Mouse (Mus musculus) midbrain, postnatal 0 days (tissue): ENCODE data around the gene Gm20425. TPM values are rescaled to one million over a fixed set of nuclear protein-coding genes. Genes with fewer than 3 reads are reported as not detected.

Experiments
- ATAC-seq: fragments of 200-750 bp; cut with Nextera tagmentation; 2 replicates; pipeline ENCODE4 v1.8.0; 2017; ENCODE audit warnings: moderate number of reproducible peaks, mild to moderate bottlenecking, moderate TSS enrichment, moderate library complexity; ENCODE audit not compliant: low FRiP score
- DNase-seq: peaks from one replicate; pipeline ENCODE4 v3.0.0-alpha.2; 2015; ENCODE audit warnings: low spot score
- H3K27ac ChIP-seq: fragments of 300-500 bp; sonication (generic); 2 replicates; pipeline ENCODE4 v1.5.1; 2014; ENCODE audit warnings: low read depth, mild to moderate bottlenecking, low read length, mixed read lengths
- H3K27me3 ChIP-seq: fragments of 300-500 bp; sonication (generic); 2 replicates; pipeline ENCODE4 v1.6.1; 2014; ENCODE audit warnings: low read length, control low read depth, mixed read lengths; ENCODE audit not compliant: insufficient read depth
- H3K36me3 ChIP-seq: fragments of 300-500 bp; sonication (generic); 2 replicates; pipeline ENCODE4 v1.6.1; 2014; ENCODE audit warnings: low read length, control low read depth, mixed read lengths; ENCODE audit not compliant: insufficient read depth
- H3K4me1 ChIP-seq: fragments of 300-500 bp; sonication (generic); 2 replicates; pipeline ENCODE4 v1.6.1; 2014; ENCODE audit warnings: mild to moderate bottlenecking, control low read depth, antibody characterized with exemption, low read length, mixed read lengths; ENCODE audit not compliant: insufficient read depth
- H3K4me2 ChIP-seq: fragments of 300-500 bp; sonication (generic); 2 replicates; pipeline ENCODE4 v1.6.1; 2014; ENCODE audit warnings: low read depth, mild to moderate bottlenecking, low read length, mixed read lengths; ENCODE audit not compliant: poor library complexity, severe bottlenecking
- H3K4me3 ChIP-seq: fragments of 300-500 bp; sonication (generic); 2 replicates; pipeline ENCODE4 v1.5.1; 2014; ENCODE audit warnings: low read depth, mild to moderate bottlenecking, low read length, moderate library complexity
- H3K9ac ChIP-seq: fragments of 300-500 bp; sonication (generic); replicated peaks from 2 replicates; pipeline ENCODE4 v1.6.1; 2014; ENCODE audit warnings: mild to moderate bottlenecking, low read length, moderate library complexity, mixed read lengths; ENCODE audit not compliant: poor library complexity, severe bottlenecking
- H3K9me3 ChIP-seq: fragments of 300-500 bp; sonication (generic); 2 replicates; pipeline ENCODE4 v1.6.1; 2016; ENCODE audit warnings: low read length, control low read depth
- CTCF ChIP-seq: IDR thresholded peaks from 2 replicates; pipeline ENCODE4 v1.5.1; 2016; ENCODE audit warnings: antibody characterized with exemption, mild to moderate bottlenecking
- WGBS: fragments of 180-500 bp; shearing (Covaris S2); extraction: QIAGEN DNeasy Blood & Tissue Kit; methylation state at CpG from one replicate; pipeline ENCODE4 v1.1.7; 2014; 5-methylcytosine and 5-hydroxymethylcytosine counted together
- polyA plus RNA-seq: library from polyadenylated mRNA; unstranded; fragments of >200 nt; fragmentation: Nextera tagmentation; extraction: Ambion mirVana; gene quantifications from 2 replicates; pipeline ENCODE4 v1.2.1, GENCODE M21; 2015
- total RNA-seq: library from RNA; depleted of rRNA; stranded (reverse); fragments of >200 nt; gene quantifications from 2 replicates; pipeline ENCODE4 v1.2.3, GENCODE M21; 2014

Gene Gm20425
- total and polyA plus RNA-seq, 2 experiments from 2014 or later, result 4.5 TPM; not detected in 1

GRCm38 (mm10) chr9:103213631-103214030 is 16.5 kb downstream of the Gm20425 start:
- H3K4me3 ChIP-seq, result no peak overlapping the region
- no peaks in the 10 kb centered on the region for H3K36me3 ChIP-seq
- TF ChIP-seq CTCF, result no peak
- WGBS, result 52% methylated on average over 2 of the region's 2 CpGs
- no peaks in the 10 kb centered on the region for H3K9me3 ChIP-seq
- no peak overlapping the region for H3K4me2 ChIP-seq
- H3K27ac ChIP-seq, result no peak overlapping the region
- no peaks in the 10 kb centered on the region for H3K4me1 ChIP-seq
- ATAC-seq, result no peak
- no peaks in the 10 kb centered on the region for H3K27me3 ChIP-seq
- no peak overlapping the region for H3K9ac ChIP-seq
- no peak for DNase-seq

GRCm38 (mm10) chr9:103212654-103213420 is 17.3 kb downstream of the Gm20425 start:
- ATAC-seq (no peak), DNase-seq (no peak)
- no peak for TF ChIP-seq CTCF
- Histone ChIP-seq H3K4me3 (no peak overlapping the region), H3K27me3 (no peaks in the 10 kb centered on the region), H3K9me3 (no peaks in the 10 kb centered on the region), H3K27ac (no peak overlapping the region), H3K4me1 (no peaks in the 10 kb centered on the region), H3K36me3 (no peaks in the 10 kb centered on the region), H3K9ac (no peak overlapping the region), H3K4me2 (0 out of 2 replicates have a peak overlapping the region, but pooled peaks have one; percentile 6)
- WGBS, result 79% methylated on average over 28 of the region's 28 CpGs

- no peak for TF ChIP-seq CTCF
- H3K4me3 ChIP-seq, result no peak overlapping the region
- H3K27me3 ChIP-seq, result no peaks in the 10 kb centered on the region
- H3K9ac ChIP-seq, result no peak overlapping the region
- no peaks in the 10 kb centered on the region for H3K36me3 ChIP-seq
- no peak overlapping the region for H3K27ac ChIP-seq
- no peak overlapping the region for H3K4me2 ChIP-seq
- DNase-seq (peak; percentile 36), ATAC-seq (no peak)
- no peaks in the 10 kb centered on the region for H3K4me1 ChIP-seq
- H3K9me3 ChIP-seq, result no peaks in the 10 kb centered on the region
- WGBS, result 42% methylated on average over 6 of the region's 6 CpGs
These were observed 21.2 kb downstream of the Gm20425 start for GRCm38 (mm10) chr9:103208802-103209423.

- Histone ChIP-seq H3K27me3 (no peaks in the 10 kb centered on the region), H3K4me2 (peak overlapping the region; percentile 48), H3K9ac (no peak overlapping the region), H3K4me1 (no peaks in the 10 kb centered on the region), H3K9me3 (no peaks in the 10 kb centered on the region), H3K36me3 (no peaks in the 10 kb centered on the region), H3K27ac (no peak overlapping the region), H3K4me3 (peak overlapping the region; percentile 21; the same call in 1 of the 2 replicates)
- WGBS, result 7% methylated on average over 16 of the region's 16 CpGs
- DNase-seq (peak; percentile 82), ATAC-seq (peak; percentile 71; the same call in 1 of the 2 replicates)
- TF ChIP-seq CTCF, result peak; percentile 88
These were observed 22.3 kb downstream of the Gm20425 start for GRCm38 (mm10) chr9:103207846-103208245.

GRCm38 (mm10) chr9:103205786-103206185 is 24.3 kb downstream of the Gm20425 start:
- DNase-seq, result no peak
- no peak overlapping the region for H3K4me3 ChIP-seq
- no peak for ATAC-seq
- no peaks in the 10 kb centered on the region for H3K36me3 ChIP-seq
- H3K27me3 ChIP-seq, result no peaks in the 10 kb centered on the region
- TF ChIP-seq CTCF, result no peak
- no peak overlapping the region for H3K27ac ChIP-seq
- no peak overlapping the region for H3K4me2 ChIP-seq
- H3K4me1 ChIP-seq, result no peaks in the 10 kb centered on the region
- 91% methylated on average over 5 of the region's 5 CpGs for WGBS
- no peaks in the 10 kb centered on the region for H3K9me3 ChIP-seq
- no peak overlapping the region for H3K9ac ChIP-seq
